Mouse (Mus musculus) B cell, adult 2 months (primary cell): ENCODE measurements around the gene 4933406M09Rik.

Experiments
- DNase-seq, 2 experiments: peaks; one replicate each; pipeline ENCODE4 v3.0.0; 2022

4933406M09Rik gene

GRCm38 (mm10) chr1:134385666-134386065 lies at the start of gene 4933406M09Rik:
Gene 4933406M09Rik, plus strand, starts transcription at chr1:134385940.
- no peak for DNase-seq

- no peak for DNase-seq
These were observed 48.6 kb upstream of the 4933406M09Rik start for GRCm38 (mm10) chr1:134336958-134337710.

GRCm38 (mm10) chr1:134339162-134339561 lies 46.6 kb upstream of the 4933406M09Rik start:
- DNase-seq = no peak

GRCm38 (mm10) chr1:134339757-134340619 lies 45.8 kb upstream of the 4933406M09Rik start:
- DNase-seq = no peak

GRCm38 (mm10) chr1:134341641-134342277 lies 44.0 kb upstream of the 4933406M09Rik start:
- no peak for DNase-seq

- no peak for DNase-seq
These were observed 43.5 kb upstream of the 4933406M09Rik start for GRCm38 (mm10) chr1:134342278-134342664.

GRCm38 (mm10) chr1:134342781-134343310 lies 42.9 kb upstream of the 4933406M09Rik start:
- DNase-seq = no peak

GRCm38 (mm10) chr1:134343567-134343966 lies 42.2 kb upstream of the 4933406M09Rik start:
- no peak for DNase-seq

- DNase-seq = peak; percentile 86
These were observed 41.5 kb upstream of the 4933406M09Rik start for GRCm38 (mm10) chr1:134344005-134344950.

- no peak for DNase-seq
These were observed 40.7 kb upstream of the 4933406M09Rik start for GRCm38 (mm10) chr1:134345075-134345474.

- DNase-seq = no peak
These were observed 37.9 kb upstream of the 4933406M09Rik start for GRCm38 (mm10) chr1:134347791-134348190.

- no peak for DNase-seq
These were observed 32.4 kb upstream of the 4933406M09Rik start for GRCm38 (mm10) chr1:134353326-134353725.

GRCm38 (mm10) chr1:134357461-134357860 lies 28.3 kb upstream of the 4933406M09Rik start:
- no peak for DNase-seq

- DNase-seq = no peak
These were observed 25.1 kb upstream of the 4933406M09Rik start for GRCm38 (mm10) chr1:134360656-134361055.

- DNase-seq = peak in 1 of 2 experiments; percentile 9
These were observed 24.4 kb upstream of the 4933406M09Rik start for GRCm38 (mm10) chr1:134361195-134361856.

- peak; percentile 98 for DNase-seq
These were observed 23.9 kb upstream of the 4933406M09Rik start, which contains the start of gene Tmem183a for GRCm38 (mm10) chr1:134361857-134362212. Gene Tmem183a, minus strand, starts transcription at chr1:134361979.

GRCm38 (mm10) chr1:134363194-134363593 lies 22.5 kb upstream of the 4933406M09Rik start:
- DNase-seq = no peak

GRCm38 (mm10) chr1:134365491-134365890 lies 20.2 kb upstream of the 4933406M09Rik start:
- no peak for DNase-seq

- peak; percentile 67 to 74 for DNase-seq
These were observed 16.9 kb upstream of the 4933406M09Rik start for GRCm38 (mm10) chr1:134368777-134369337.

GRCm38 (mm10) chr1:134374124-134374523 lies 11.6 kb upstream of the 4933406M09Rik start:
- DNase-seq = no peak

- no peak for DNase-seq
These were observed 4.7 kb upstream of the 4933406M09Rik start for GRCm38 (mm10) chr1:134381051-134381450.
